Mouse (Mus musculus) gastrocnemius, adult 8-10 months (tissue): ENCODE measurements around the gene Pdzd7. TPM values are rescaled to one million over a fixed set of nuclear protein-coding genes. Genes with fewer than 3 reads are reported as not detected.

Experiments used
- DNase-seq, 2 experiments: peaks; one replicate each; pipeline ENCODE4 v3.0.0; 2022; ENCODE audit warnings: low spot score in 2 of 2
- total RNA-seq, 4 experiments: library from RNA; stranded (reverse); gene quantifications; 2 replicates each; pipeline ENCODE4 v1.2.4; 2022

Gene Pdzd7
- 1 to 10 TPM; 2.9 to 5.4 (median 4.1) TPM for total RNA-seq

- no peak for DNase-seq
Observed at GRCm38 (mm10) chr19:45045651-45046050, at the start of gene Pdzd7. Gene Pdzd7, minus strand, starts transcription at chr19:45045717.

GRCm38 (mm10) chr19:45081841-45082550 is 36.5 kb upstream of the Pdzd7 start:
- DNase-seq = no peak

GRCm38 (mm10) chr19:45081279-45081678 is 35.8 kb upstream of the Pdzd7 start:
- peak in 1 of 2 experiments; percentile 57 for DNase-seq

- DNase-seq = no peak
Observed at GRCm38 (mm10) chr19:45080711-45081110, 35.2 kb upstream of the Pdzd7 start.

- DNase-seq = peak; percentile 44 to 59
Observed at GRCm38 (mm10) chr19:45079769-45080515, 34.4 kb upstream of the Pdzd7 start.

GRCm38 (mm10) chr19:45078971-45079764 is 33.7 kb upstream of the Pdzd7 start:
- DNase-seq = no peak

- DNase-seq = no peak
Observed at GRCm38 (mm10) chr19:45077742-45078645, 32.5 kb upstream of the Pdzd7 start.

GRCm38 (mm10) chr19:45076586-45077510 is 31.3 kb upstream of the Pdzd7 start:
- peak in 1 of 2 experiments; percentile 66 for DNase-seq

- DNase-seq = no peak
Observed at GRCm38 (mm10) chr19:45076036-45076575, 30.6 kb upstream of the Pdzd7 start.

- DNase-seq = no peak
Observed at GRCm38 (mm10) chr19:45075323-45076035, 30.0 kb upstream of the Pdzd7 start.

- DNase-seq = peak; percentile 91
Observed at GRCm38 (mm10) chr19:45074580-45075322, 29.2 kb upstream of the Pdzd7 start, which contains the start of gene Kazald1. Gene Kazald1, plus strand, starts transcription at chr19:45075241.

- peak in 1 of 2 experiments; percentile 13 for DNase-seq
Observed at GRCm38 (mm10) chr19:45073871-45074542, 28.5 kb upstream of the Pdzd7 start.

GRCm38 (mm10) chr19:45067758-45068510 is 22.4 kb upstream of the Pdzd7 start:
- DNase-seq = no peak

GRCm38 (mm10) chr19:45067170-45067569 is 21.7 kb upstream of the Pdzd7 start:
- no peak for DNase-seq

GRCm38 (mm10) chr19:45065226-45065625 is 19.7 kb upstream of the Pdzd7 start:
- DNase-seq = no peak

GRCm38 (mm10) chr19:45063565-45064292 is 18.2 kb upstream of the Pdzd7 start:
- no peak for DNase-seq
